Mouse (Mus musculus): Measurements from ENCODE around the gene Orm2.

Orm2 gene

DNA sequence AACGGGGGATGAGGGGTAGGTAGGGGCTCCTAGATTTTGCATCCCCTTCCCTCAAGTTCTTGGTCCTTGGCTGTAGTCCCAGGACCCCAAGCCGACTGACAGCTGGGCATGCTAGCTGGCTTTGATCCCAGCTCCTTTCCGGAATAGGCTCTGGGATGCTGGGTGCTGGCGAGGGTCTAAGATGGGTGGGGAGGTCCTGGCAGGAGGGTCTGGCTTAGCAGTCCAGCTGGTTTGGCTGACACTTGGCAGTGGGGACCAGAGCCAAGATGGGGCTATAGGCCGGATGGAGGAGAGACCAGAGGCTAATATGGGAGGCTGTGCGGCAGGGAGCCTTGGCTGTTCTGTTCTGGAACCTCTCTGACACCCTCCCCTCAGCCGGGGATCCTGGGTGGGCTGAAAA, 46.0 kb downstream of the Orm2 start:
- DNase-seq (ENCODE audit: low read depth), result no peak

- DNase-seq (ENCODE audit: low read depth), result no peak
These were observed 46.4 kb downstream of the Orm2 start for GRCm38 (mm10) chr4:63408649-63409048.

- no peak for DNase-seq (ENCODE audit: low read depth)
These were observed 47.2 kb downstream of the Orm2 start for GRCm38 (mm10) chr4:63409317-63409907.

GRCm38 (mm10) chr4:63409908-63410582, 47.8 kb downstream of the Orm2 start:
- DNase-seq (ENCODE audit: low read depth), result no peak

DNA sequence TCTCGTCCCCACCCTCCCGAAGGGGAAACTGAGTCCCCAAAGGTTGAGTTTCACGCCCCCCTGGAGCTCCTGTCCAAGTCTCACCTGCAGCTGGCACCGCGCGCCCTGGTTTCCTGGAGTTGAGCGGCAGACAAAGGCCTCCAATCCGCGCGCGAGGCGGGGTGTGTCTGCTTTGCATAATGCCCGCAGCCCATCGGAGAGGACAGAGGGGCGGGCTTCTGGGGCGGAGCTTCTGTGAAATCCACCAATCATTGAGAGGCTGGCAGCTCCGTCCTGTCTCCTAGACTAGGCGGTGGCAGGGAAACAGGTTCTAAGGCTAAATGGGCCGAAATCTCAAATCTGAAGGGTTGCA, 48.3 kb downstream of the Orm2 start:
- peak; percentile 78 for DNase-seq (ENCODE audit: low read depth)

- no peak for DNase-seq (ENCODE audit: low read depth)
These were observed 49.0 kb downstream of the Orm2 start for GRCm38 (mm10) chr4:63411222-63411621.

DNA sequence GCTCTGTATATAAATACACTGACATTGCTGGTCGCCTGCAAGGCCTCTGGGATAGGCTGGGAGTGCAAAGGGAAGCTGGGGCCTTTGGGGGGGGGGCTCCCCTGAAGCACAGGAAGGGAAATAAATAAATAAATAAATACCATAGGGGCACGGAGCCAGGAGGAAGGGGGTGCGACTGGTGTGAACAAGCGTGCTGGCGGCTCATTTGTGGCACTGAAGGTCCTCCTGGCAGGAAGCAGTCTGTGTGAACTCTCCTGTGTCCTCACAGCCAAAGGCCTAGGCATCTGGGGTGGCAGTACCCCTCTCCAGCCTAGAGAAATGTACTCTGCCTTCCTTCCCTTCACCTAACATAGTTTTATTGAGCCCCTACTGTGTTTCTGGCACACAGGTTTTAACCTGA, 52.7 kb downstream of the Orm2 start:
- no peak for DNase-seq (ENCODE audit: low read depth)
